Mouse (Mus musculus) olfactory bulb, adult 2 months (tissue): Measurements from ENCODE around the gene Prickle1.

Source experiments
- CTCF ChIP-seq: fragments of 200-500 bp; IDR thresholded peaks from 2 replicates; pipeline ENCODE4 v1.5.1; 2012; ENCODE audit warnings: low read depth, mild to moderate bottlenecking, low read length, moderate library complexity; ENCODE audit not compliant: insufficient read depth
- POLR2A ChIP-seq: fragments of 200-500 bp; IDR thresholded peaks from 2 replicates; pipeline ENCODE4 v1.6.1; 2012; ENCODE audit warnings: mild to moderate bottlenecking, low read depth, low read length, moderate library complexity; ENCODE audit not compliant: insufficient read depth

DNA sequence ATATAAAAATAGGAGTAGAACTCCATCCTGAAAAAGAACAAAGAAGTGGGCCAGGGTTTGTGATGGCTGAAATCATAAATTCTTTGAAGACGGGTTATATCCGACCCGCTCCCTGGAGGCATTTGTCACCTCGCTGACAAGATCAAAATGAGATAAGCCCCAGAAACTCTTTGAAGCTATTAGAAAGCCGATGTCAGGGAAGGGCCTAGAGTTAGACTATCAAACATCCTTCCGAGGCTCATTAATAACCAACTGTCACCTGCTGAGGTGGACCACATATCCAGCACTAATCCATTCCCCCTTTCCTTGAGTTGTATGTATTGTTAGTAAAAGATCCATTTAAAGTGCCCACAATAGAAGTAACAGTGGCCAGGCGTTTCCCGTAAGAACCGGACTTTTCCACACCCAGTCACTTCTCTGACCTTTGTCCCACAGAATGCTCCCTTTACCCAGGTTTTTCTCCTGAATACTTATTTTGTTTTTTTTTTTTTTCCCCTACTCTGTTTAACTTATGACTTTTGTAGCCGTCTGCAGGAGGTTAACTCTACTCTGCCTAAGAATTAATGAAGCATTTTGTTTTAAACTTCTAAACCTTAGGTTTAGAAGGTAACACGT is 24.7 kb downstream of the Prickle1 start:
- no peak for TF ChIP-seq CTCF
- TF ChIP-seq POLR2A, result no peak
